Mouse (Mus musculus) midbrain, embryonic 14.5 days (tissue): ENCODE results near the gene Zfp663. TPM values are rescaled to one million over a fixed set of nuclear protein-coding genes. Genes with fewer than 3 reads are reported as not detected.

Experiments
- ATAC-seq: fragments of 200-750 bp; cut with Nextera tagmentation; 2 replicates; pipeline ENCODE4 v1.8.0; 2017; ENCODE audit warnings: moderate number of reproducible peaks, moderate library complexity; ENCODE audit not compliant: low FRiP score, low TSS enrichment
- DNase-seq: peaks from one replicate; pipeline ENCODE4 v3.0.0-alpha.2; 2015
- H3K27ac ChIP-seq: fragments of 300-500 bp; sonication (generic); replicated peaks from 2 replicates; pipeline ENCODE4 v1.5.1; 2014; ENCODE audit warnings: mild to moderate bottlenecking, low read depth, low read length, moderate library complexity
- H3K27me3 ChIP-seq: fragments of 300-500 bp; sonication (generic); 2 replicates; pipeline ENCODE4 v1.6.1; 2014; ENCODE audit warnings: low read length, control low read depth, mixed read lengths; ENCODE audit not compliant: control insufficient read depth, insufficient read depth
- H3K36me3 ChIP-seq: fragments of 300-500 bp; sonication (generic); 2 replicates; pipeline ENCODE4 v1.6.1; 2014; ENCODE audit warnings: low read length, control low read depth; ENCODE audit not compliant: control insufficient read depth, insufficient read depth
- H3K4me1 ChIP-seq: fragments of 300-500 bp; sonication (generic); 2 replicates; pipeline ENCODE4 v1.6.1; 2014; ENCODE audit warnings: mild to moderate bottlenecking, antibody characterized with exemption, low read length, control low read depth; ENCODE audit not compliant: control insufficient read depth, insufficient read depth
- H3K4me2 ChIP-seq: fragments of 300-500 bp; sonication (generic); 2 replicates; pipeline ENCODE4 v1.6.1; 2014; ENCODE audit warnings: mild to moderate bottlenecking, low read length, moderate library complexity
- H3K4me3 ChIP-seq: fragments of 300-500 bp; sonication (generic); replicated peaks from 2 replicates; pipeline ENCODE4 v1.5.1; 2014; ENCODE audit warnings: low read depth, low read length
- H3K9ac ChIP-seq: fragments of 300-500 bp; sonication (generic); replicated peaks from 2 replicates; pipeline ENCODE4 v1.6.1; 2014; ENCODE audit warnings: mild to moderate bottlenecking, low read length, moderate library complexity
- H3K9me3 ChIP-seq: fragments of 300-500 bp; sonication (generic); 2 replicates; pipeline ENCODE4 v1.6.1; 2016; ENCODE audit warnings: low read length, control low read depth, mixed read lengths; ENCODE audit not compliant: control insufficient read depth
- WGBS: fragments of 180-500 bp; shearing (Covaris S2); extraction: QIAGEN DNeasy Blood & Tissue Kit; methylation state at CpG from one replicate; pipeline ENCODE4 v1.1.7; 2014; 5-methylcytosine and 5-hydroxymethylcytosine counted together
- polyA plus RNA-seq: library from polyadenylated mRNA; unstranded; fragments of >200 nt; fragmentation: Nextera tagmentation; extraction: Ambion mirVana; gene quantifications from 2 replicates; pipeline ENCODE4 v1.2.1, GENCODE M21; 2014

Gene Zfp663
- polyA plus RNA-seq, 1 experiment from 2014 or later, result 10.8 TPM

DNA sequence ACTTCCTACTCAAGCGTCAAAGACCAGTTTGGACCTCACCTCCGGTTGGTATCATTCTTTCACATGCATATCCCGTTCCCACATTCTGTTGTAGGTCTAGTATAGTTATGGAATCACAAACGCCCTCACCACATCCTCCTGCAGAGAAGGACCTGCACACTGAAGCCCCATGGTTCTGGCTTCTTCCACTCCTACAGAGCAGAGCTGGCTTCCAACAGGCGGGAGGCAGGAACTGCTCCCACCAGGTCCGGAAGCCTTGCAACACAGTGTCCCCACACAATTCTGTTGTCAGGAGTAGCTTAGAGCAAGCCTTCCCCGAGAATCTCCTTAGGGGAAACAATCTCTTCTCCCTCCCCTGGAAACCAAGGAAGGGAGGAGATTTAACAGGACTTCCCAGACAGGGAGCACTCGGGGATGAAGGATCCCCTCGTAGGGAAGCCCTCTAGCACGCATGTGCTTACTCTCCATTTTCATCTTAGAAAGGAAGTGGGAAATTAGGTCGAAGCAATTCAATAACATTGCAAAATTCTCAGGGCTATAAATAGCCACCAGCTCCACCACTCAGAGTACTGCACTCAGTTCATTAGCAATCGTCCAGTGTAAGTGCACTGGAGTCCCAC is 47.9 kb downstream of the Zfp663 start:
- Histone ChIP-seq H3K4me3 (no peak overlapping the region), H3K36me3 (no peaks in the 10 kb centered on the region; the same call in 1 of the 2 replicates), H3K9ac (no peak overlapping the region), H3K4me1 (peaks cover 66% of the 10 kb centered on the region), H3K9me3 (no peaks in the 10 kb centered on the region), H3K4me2 (no peak overlapping the region), H3K27me3 (no peaks in the 10 kb centered on the region), H3K27ac (no peak overlapping the region)
- ATAC-seq (no peak), DNase-seq (no peak)
- WGBS, result 70% methylated on average over 12 of the region's 12 CpGs

DNA sequence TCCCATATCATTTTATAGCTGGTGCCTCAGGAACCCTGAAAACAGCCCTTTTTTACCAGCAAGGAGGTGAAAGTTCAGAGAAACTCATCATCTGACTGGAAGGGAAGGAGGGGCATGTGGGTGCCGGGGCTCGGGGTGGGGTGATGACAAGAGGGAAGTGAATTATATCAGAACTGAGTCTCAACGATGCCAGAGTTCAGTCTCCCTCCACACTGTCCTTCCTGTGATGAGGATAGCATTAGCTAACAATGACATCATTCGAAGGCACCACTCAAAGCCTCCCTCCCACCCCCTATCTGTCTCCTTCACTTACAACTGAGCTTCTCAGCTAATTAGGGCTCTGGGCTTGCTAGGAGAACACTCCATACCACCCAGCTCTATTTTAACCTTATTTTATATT is 49.0 kb downstream of the Zfp663 start:
- Histone ChIP-seq H3K36me3 (peaks cover 10% of the 10 kb centered on the region), H3K4me2 (no peak overlapping the region), H3K4me1 (peaks cover 56% of the 10 kb centered on the region), H3K9me3 (no peaks in the 10 kb centered on the region), H3K4me3 (no peak overlapping the region), H3K27ac (no peak overlapping the region), H3K9ac (no peak overlapping the region), H3K27me3 (no peaks in the 10 kb centered on the region)
- ATAC-seq (no peak), DNase-seq (no peak)
- 87% methylated on average over 4 of the region's 4 CpGs for WGBS

DNA sequence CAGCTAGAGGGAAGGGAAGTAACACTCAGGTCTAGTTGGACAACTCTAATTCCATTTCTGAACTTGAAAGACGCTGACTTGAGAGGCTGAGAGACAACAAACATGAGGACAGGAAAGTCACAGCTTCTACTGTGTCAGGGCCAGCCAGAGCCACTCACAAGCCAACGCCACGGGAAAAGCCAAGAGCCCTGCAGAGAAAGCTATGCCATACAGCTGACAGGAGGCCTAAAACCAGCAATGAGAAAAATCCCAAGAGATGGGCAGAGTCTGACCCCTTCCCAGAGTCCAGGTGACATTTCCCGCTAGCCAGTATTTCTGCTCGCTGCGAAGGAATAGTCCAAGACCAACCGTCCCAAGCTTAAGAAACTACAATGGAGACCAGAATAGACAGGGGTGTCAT is 49.6 kb downstream of the Zfp663 start:
- no peak for DNase-seq
- Histone ChIP-seq H3K4me3 (no peak overlapping the region), H3K9ac (no peak overlapping the region), H3K27me3 (no peaks in the 10 kb centered on the region), H3K36me3 (peaks cover 14% of the 10 kb centered on the region), H3K9me3 (no peaks in the 10 kb centered on the region), H3K4me1 (peaks cover 50% of the 10 kb centered on the region), H3K27ac (no peak overlapping the region), H3K4me2 (no peak overlapping the region)
- ATAC-seq, result no peak
- 86% methylated on average over 7 of the region's 7 CpGs for WGBS

DNA sequence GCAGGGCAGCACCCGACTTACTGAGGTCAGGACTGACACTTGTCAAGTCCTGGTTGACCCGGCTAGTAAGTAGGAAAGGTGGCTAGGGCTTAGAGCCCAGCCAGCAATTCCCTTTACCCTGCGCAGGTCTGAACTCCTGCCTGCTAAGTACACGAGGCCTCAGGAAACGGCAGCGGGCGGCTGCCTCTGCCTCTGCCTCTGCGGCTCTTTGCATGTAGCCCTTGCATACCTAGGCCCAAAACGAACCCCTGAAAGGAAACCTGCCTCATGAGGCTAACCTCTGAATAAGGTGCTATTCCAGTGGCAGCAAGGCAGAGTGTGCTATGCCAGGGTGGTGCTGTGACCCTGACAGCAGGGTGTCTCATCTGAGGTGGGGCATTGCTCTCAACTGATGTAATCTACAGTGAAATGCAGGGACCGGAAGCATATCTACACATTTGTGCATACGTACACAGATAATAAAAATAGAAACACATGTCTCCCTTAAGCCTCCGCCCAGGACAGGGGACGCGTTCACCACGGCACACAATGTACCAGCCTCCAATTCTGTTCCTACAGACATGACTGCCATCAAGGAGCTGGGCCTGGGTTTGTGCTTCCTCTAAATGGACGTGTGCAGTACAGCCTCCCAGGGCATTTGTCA is 50.8 kb downstream of the Zfp663 start:
- peaks cover 44% of the 10 kb centered on the region for H3K4me1 ChIP-seq
- H3K4me2 ChIP-seq, result peak overlapping the region; percentile 41
- ATAC-seq (no peak), DNase-seq (no peak)
- 36% methylated on average over 16 of the region's 16 CpGs for WGBS
- peak overlapping the region; percentile 45 for H3K9ac ChIP-seq
- H3K27ac ChIP-seq, result peak overlapping the region; percentile 96
- no peak overlapping the region for H3K4me3 ChIP-seq
- peaks cover 19% of the 10 kb centered on the region for H3K36me3 ChIP-seq
- H3K27me3 ChIP-seq, result no peaks in the 10 kb centered on the region
- no peaks in the 10 kb centered on the region for H3K9me3 ChIP-seq

DNA sequence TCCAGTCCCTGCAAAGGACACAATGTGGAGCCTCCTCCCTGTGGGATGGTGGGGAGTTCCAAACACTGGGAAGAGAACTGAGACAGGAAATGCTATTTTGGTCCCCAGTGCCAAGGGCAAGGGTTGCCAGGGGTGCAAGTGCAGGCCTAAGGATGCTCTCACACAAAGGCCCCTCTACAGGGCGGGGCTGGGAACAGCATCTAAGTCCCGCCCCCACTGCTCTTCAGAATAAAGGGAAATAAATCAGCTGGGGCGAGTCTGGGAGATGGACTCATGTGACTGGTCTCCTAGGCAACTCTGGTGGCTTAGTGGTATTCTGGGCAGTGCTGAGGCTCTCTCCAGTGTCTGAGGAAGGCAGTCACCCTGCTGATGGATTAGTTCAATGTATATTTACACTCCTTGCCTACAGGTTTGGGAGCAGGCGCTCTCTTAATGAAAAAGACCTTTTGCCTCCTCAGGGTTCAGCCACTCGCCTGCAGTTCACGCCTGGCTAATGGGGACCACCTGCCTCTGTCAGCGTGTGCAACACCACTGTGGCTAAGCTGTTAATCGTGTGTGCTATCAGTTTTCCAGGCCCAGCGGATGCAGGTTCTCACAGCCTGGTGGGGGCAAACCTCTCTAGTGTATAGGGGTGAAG is 51.6 kb downstream of the Zfp663 start:
- peaks cover 26% of the 10 kb centered on the region for H3K36me3 ChIP-seq
- peak; percentile 92 for DNase-seq
- H3K27me3 ChIP-seq, result no peaks in the 10 kb centered on the region
- H3K9me3 ChIP-seq, result no peaks in the 10 kb centered on the region
- H3K27ac ChIP-seq, result peak overlapping the region; percentile 96
- H3K9ac ChIP-seq, result peak overlapping the region; percentile 45
- no peak overlapping the region for H3K4me3 ChIP-seq
- 1% methylated on average over 9 of the region's 9 CpGs for WGBS
- H3K4me2 ChIP-seq, result peak overlapping the region; percentile 41
- peaks cover 43% of the 10 kb centered on the region for H3K4me1 ChIP-seq
- peak; percentile 88 for ATAC-seq

DNA sequence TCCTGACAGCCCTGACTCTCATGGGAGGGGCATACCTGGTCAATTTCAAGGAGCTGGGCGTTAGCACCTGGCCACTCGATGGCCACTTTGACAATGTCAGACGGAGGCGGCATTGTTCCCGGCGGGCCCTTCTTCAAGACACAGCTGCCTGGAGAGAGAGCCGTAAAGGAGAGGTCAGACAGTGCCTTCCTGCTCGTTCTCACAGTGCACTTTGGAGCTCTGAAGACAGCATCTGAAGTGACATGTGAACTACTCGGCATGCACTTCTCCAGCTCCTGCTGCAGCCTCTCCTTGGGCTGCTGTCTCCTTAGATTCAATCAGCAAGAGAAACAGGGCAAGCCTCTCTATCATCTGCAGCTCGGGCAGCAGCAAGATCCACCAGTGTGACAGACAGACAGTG is 52.3 kb downstream of the Zfp663 start:
- H3K4me1 ChIP-seq, result peaks cover 42% of the 10 kb centered on the region
- H3K27ac ChIP-seq, result peak overlapping the region; percentile 96
- DNase-seq (peak; percentile 46), ATAC-seq (no peak)
- peak overlapping the region; percentile 41 for H3K4me2 ChIP-seq
- H3K36me3 ChIP-seq, result peaks cover 32% of the 10 kb centered on the region
- no peaks in the 10 kb centered on the region for H3K27me3 ChIP-seq
- 26% methylated on average over 10 of the region's 10 CpGs for WGBS
- H3K4me3 ChIP-seq, result no peak overlapping the region
- H3K9ac ChIP-seq, result peak overlapping the region; percentile 43
- no peaks in the 10 kb centered on the region for H3K9me3 ChIP-seq

DNA sequence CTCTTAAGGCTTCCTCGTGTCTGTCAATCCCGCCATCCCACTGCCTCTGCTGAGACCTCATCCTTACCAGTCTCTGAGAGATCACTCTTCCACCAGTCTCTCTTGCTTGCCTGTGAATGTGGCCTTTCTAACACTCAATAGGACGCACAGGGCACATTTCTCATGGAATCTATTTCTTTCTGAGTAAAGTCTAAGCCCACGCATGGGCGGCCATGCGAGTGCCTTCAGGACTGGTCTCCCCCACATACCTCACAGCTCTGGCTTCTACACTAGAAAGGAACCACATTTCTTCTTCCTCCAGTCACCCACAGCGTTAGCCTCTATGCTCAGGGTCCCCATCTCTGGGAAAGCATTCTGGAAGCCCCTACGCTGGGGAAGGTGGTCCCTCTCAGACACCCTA is 54.3 kb downstream of the Zfp663 start:
- no peaks in the 10 kb centered on the region for H3K9me3 ChIP-seq
- ATAC-seq (no peak), DNase-seq (no peak)
- H3K4me2 ChIP-seq, result no peak overlapping the region
- WGBS, result 67% methylated on average over 8 of the region's 8 CpGs
- H3K4me3 ChIP-seq, result no peak overlapping the region
- no peak overlapping the region for H3K9ac ChIP-seq
- no peaks in the 10 kb centered on the region for H3K27me3 ChIP-seq
- H3K36me3 ChIP-seq, result peaks cover 36% of the 10 kb centered on the region
- H3K27ac ChIP-seq, result no peak overlapping the region
- peaks cover 56% of the 10 kb centered on the region for H3K4me1 ChIP-seq

DNA sequence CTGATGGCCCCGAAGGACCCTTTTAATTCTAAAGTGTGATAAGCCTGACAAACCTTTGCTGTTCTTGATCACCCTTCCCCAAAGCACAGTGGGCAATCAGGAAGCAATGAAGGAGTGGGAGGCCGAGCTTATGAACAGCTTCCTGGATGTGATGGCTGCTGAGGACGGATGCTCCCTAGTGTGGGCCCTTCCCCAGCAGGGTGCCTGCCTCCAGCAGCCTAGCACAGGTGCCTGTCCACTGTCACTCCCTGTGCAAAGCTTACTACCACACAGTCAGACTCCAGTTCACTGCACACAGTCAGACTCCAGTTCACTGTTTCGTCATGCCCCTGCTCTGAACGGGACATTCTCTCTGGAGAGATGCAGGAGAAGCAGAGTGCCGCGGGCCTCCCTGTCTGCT is 56.1 kb downstream of the Zfp663 start:
- Histone ChIP-seq H3K4me1 (peaks cover 43% of the 10 kb centered on the region), H3K4me2 (no peak overlapping the region), H3K4me3 (no peak overlapping the region), H3K9ac (no peak overlapping the region), H3K9me3 (no peaks in the 10 kb centered on the region), H3K36me3 (peaks cover 45% of the 10 kb centered on the region), H3K27me3 (no peaks in the 10 kb centered on the region), H3K27ac (0 out of 2 replicates have a peak overlapping the region, but pooled peaks have one; percentile 22)
- ATAC-seq (no peak), DNase-seq (no peak)
- WGBS, result 65% methylated on average over 7 of the region's 7 CpGs
